Mouse (Mus musculus) C2C12 (cell line): ENCODE results near the gene Hist1h2ae.

Source experiments
- CEBPB ChIP-seq: IDR thresholded peaks from one replicate; pipeline ENCODE4 v1.6.1; 2011; ENCODE audit warnings: low read depth, mild to moderate bottlenecking, control low read depth, moderate library complexity
- CTCF ChIP-seq: IDR thresholded peaks from one replicate; pipeline ENCODE4 v1.5.1; 2011; ENCODE audit not compliant: control insufficient read depth, insufficient read depth, insufficient read length
- FOSL1 ChIP-seq: IDR thresholded peaks from one replicate; pipeline ENCODE4 v1.8.0; 2011; ENCODE audit warnings: mild to moderate bottlenecking, low read length; ENCODE audit not compliant: poor library complexity, insufficient read depth, severe bottlenecking
- MAX ChIP-seq: IDR thresholded peaks from one replicate; pipeline ENCODE4 v1.6.1; 2011; ENCODE audit warnings: mild to moderate bottlenecking, control low read depth
- MYOD1 ChIP-seq: IDR thresholded peaks from one replicate; pipeline ENCODE4 v1.6.1; 2011; ENCODE audit warnings: low read depth; ENCODE audit not compliant: control insufficient read depth, insufficient read length
- MYOG ChIP-seq: IDR thresholded peaks from one replicate; pipeline ENCODE4 v1.6.1; 2011; ENCODE audit not compliant: control insufficient read depth, insufficient read length; ENCODE audit errors: extremely low read depth
- USF1 ChIP-seq: IDR thresholded peaks from one replicate; pipeline ENCODE4 v1.6.1; 2011; ENCODE audit warnings: low read depth, mild to moderate bottlenecking, control low read depth, moderate library complexity

DNA sequence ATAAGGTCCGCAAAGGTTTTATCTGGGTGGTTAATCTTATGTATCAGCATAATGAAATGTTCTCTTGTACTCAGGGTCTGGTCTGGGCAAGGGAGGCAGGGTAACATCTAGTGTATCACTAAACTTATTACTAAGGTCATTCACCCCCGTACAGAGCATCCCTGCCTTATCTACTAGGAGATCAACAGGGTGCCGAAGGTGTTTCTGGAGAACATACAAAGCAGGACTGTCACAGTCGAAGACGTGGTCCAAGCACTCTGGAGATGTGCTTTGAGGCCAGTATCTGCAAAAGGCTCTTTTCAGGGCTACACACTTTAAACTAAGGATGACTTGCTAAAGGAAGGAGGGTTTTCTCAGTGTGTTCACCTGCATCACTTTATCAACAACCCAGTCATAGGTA is 24.3 kb downstream of the Hist1h2ae start:
- TF ChIP-seq USF1, result no peak
- no peak for TF ChIP-seq CTCF
- no peak for TF ChIP-seq CEBPB
- TF ChIP-seq MAX, result no peak
- no peak for TF ChIP-seq FOSL1
- no peak for TF ChIP-seq MYOG
- no peak for TF ChIP-seq MYOD1
